Mouse (Mus musculus) liver, embryonic 14.5 days (tissue): ENCODE results near the gene Pde9a.

Source experiments
- CTCF ChIP-seq: IDR thresholded peaks from 2 replicates; pipeline ENCODE4 v1.5.1; 2016; ENCODE audit warnings: antibody characterized with exemption, low read depth, control low read depth
- EP300 ChIP-seq: IDR thresholded peaks from 2 replicates; pipeline ENCODE4 v1.6.1; 2016; ENCODE audit warnings: antibody characterized with exemption, low read depth

DNA sequence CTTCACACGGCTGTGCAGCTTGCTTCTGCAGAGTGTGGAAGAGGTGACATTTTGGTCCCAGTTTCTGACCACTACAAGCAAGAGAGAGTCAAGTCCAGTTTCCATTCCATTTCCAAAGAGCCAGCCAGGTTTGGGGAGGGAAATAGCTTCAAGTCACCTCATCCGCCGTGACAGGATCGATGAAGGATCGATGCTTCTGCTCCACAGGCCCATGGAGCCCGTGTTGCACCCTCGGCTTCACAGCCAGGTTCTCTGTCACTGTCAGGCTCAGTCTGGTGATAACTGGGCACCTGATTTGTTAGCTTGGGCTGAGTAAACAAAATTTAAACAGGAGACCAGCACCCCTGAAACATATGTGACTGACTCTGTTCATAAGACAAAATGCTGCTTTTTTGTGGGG is 58.2 kb downstream of the Pde9a start:
- TF ChIP-seq CTCF: no peak
- no peak for TF ChIP-seq EP300
